ENCODE assay signal across 8 mouse cellular contexts in the genomic region with DNA sequence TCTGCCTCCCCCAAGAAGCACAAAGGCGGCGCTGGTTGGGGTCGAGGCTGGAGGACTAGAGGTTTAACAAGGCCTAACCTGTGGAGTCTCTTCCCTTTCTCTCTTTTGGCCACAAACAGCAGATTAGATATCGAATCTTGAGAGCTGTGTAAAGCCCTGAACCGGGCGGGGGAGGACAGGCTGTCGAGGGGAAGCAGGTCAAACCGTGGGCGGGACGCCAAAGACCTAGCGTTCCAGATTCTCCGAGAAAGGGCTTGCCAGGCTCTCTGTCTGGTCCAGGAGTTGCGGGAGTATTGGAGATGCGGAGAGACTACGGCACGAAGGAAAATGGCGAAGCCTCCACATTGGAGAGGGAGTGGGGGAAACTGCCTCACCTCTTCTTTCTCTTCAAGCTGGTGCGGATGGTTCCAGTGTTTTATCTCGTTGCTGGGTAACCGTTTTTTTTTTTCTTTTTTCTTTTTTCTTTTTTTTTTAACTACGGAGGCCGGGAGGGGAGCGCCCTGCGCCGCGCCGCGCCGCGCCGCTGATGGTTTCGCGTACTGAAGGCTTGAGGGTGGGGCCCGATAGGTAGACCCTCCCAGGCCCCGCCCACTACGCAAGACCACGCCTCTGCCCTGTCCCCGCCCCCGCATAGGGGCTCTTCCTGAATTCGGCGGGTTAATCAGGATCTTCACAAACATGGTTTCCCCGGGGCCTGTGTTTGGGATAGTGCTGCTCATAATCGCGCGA. TPM values are rescaled to one million over a fixed set of nuclear protein-coding genes. Genes with fewer than 3 reads are reported as not detected.
DNase-seq lines count a peak whose midpoint lies in the region; ATAC-seq lines count a peak whose summit lies in the region.

A gene (minus strand): TSS at position 541 of the 729 bp plus-strand sequence.

- ATAC-seq in inflammation-experienced regulatory T-cells, adult 6 months: peak; percentile 89
- ATAC-seq in megakaryocyte-erythroid progenitor cell, adult 5-6 weeks (replicated peaks; ENCODE audit: low FRiP score, low TSS enrichment, poor library complexity, severe bottlenecking): peak; percentile 91

- intact Hi-C loops in gastrocnemius, postnatal 14 days (cut with DNase I; ENCODE audit: low total_unique reads): no loop called here
- intact Hi-C loops in left cerebral cortex, postnatal 10 days (cut with DNase I): loop anchor here (2.0 to 10.0 kb wide), 3 partner anchors 46 to 179 kb away; a partner anchor contains a TSS

- peak; percentile 93 to 98 for DNase-seq in adrenal gland, adult (ENCODE audit: inconsistent age in 2 of 2, low spot score in 1 of 2)
- peak; percentile 96 for DNase-seq in embryo, embryonic 10.5 days (ENCODE audit: low spot score)
- DNase-seq in gastrocnemius, postnatal 14 days: peak; percentile 87
- peak; percentile 82 to 92 for DNase-seq in left cerebral cortex, postnatal 10 days (ENCODE audit: extremely low spot score in 1 of 2, low spot score in 2 of 2)
- peak; percentile 84 for DNase-seq in right cerebral cortex, postnatal 25 days
- peak; percentile 83 to 90 for DNase-seq in urinary bladder, postnatal 4 days (ENCODE audit: low spot score in 2 of 2)

RNA-seq across cellular contexts. Expression of the gene that starts here (rescaled TPM):
- total RNA-seq in gastrocnemius, postnatal 14 days (2021): 1 to 10 TPM; 1.9 to 2.2 TPM
- 1 to 10 TPM in 2 of 3 experiments, not detected in 1; 1.2 to 1.4 TPM for polyA plus RNA-seq in inflammation-experienced regulatory T-cells, adult 6 months (2017; shearing (Covaris generic))
- 1 to 10 TPM; 1.9 to 2.2 TPM for total RNA-seq in left cerebral cortex, postnatal 10 days (2021)
- total RNA-seq in megakaryocyte-erythroid progenitor cell, adult 5-6 weeks (2014; fragmentation: Nextera tagmentation): 3.5 and 9.8 TPM in 2 replicates
- total RNA-seq in megakaryocyte-erythroid progenitor cell, adult 5-6 weeks (2017): 6.2 TPM in 1 of 2 replicates, not detected in the other

Comparison
In these comparisons a context has a peak if more than half of its experiments do, and no peak if none do; other contexts are left out.
1. Peak in every context shown above with its lines: DNase-seq and ATAC-seq.